Mouse (Mus musculus) stomach, postnatal 0 days (tissue): ENCODE measurements around the gene Olfr307.

Experiments used
- CTCF ChIP-seq: IDR thresholded peaks from 2 replicates; pipeline ENCODE4 v1.5.1; 2016; ENCODE audit warnings: antibody characterized with exemption, low read depth, mild to moderate bottlenecking, moderate library complexity
- EP300 ChIP-seq: optimal IDR thresholded peaks from 2 replicates; pipeline ENCODE3; 2016; ENCODE audit warnings: antibody characterized with exemption

DNA sequence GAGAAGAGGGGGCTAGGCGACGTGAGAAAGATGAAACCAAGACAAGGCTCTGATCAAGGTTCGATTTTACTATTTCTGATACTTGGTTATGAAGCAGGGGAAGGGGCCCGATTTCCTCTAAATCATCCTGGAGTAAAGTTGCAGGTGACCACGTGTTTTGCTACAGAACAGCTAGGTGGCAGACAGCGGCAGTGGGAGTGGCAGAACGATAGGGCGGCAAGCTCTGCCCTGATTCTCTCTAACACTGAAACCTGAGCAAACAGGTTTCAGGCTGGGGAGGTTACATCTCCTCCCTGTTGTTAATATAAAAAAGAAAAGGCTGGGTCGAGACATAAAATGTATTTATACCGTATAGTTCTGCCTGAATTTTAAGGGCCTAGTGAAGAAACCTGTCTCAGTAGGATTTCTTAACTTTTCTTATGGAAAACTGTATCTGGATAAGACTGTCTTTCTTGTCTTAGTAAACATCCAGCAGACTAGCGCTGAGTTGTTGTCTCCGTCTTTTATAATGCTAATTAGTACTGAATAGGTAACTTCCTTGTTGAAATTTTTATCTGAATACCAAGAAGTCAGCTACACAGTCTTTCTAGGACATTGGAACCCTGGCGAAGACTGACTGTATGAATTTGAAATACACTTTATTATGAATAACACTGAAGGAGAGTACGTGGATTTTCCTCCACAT is 5.6 kb upstream of the Olfr307 start:
- no peak for TF ChIP-seq CTCF
- no peak for TF ChIP-seq EP300
